Mouse (Mus musculus) CD4-positive naive resting alpha-beta T cell, adult 76 days (primary cell): ENCODE data around the gene Hint1. TPM values are rescaled to one million over a fixed set of nuclear protein-coding genes. Genes with fewer than 3 reads are reported as not detected.

Experiments used
- total RNA-seq: library from RNA; stranded (reverse); gene quantifications from one replicate; pipeline ENCODE4 v1.2.4, GENCODE M21; 2023

The Hint1 gene
- total RNA-seq: 126 TPM

DNA sequence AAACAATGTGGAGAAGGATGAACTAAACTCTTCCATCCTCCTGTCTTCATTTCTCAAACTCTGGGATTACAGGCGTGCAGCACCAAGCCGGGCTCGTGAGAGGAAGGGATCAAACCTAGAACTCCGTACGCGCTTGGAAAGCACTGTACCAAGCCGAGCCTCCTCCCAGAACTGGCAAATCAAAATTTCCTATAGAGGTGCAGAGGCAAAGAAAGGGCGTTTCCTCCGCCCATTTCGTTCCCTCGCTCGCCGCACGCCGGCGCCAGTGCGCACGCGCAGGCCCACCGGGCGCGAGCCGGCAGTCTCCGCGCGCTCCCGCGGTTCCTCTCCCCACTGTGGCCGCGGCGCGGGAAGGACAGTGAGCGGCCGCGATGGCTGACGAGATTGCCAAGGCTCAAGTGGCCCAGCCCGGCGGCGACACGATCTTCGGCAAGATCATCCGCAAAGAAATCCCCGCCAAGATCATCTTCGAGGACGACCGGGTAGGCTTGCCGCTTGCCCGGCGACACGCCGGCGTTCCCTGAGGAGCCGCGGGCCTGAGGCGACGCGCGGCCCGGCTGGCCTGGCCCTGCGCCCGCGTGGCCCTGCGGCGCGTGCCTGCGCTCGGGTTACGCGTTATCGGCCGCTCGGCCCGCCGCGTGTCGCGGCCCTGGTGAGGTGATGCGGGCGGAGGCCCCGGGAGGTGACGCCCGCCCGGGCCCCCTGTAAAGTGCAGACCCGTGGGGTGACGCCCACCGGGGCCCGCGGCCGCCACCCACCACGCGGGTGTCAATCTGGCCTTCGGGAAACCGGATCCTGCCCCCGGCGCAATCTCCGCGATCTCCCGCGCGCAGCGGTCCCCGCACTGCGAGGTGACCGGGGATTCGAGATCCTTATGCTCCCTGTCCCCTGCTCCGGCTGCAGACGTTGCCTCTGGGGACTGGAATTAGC, at the start of gene Hint1:
TSS of gene Hint1 (plus strand) at position 265 of the 930 bp plus-strand sequence.

DNA sequence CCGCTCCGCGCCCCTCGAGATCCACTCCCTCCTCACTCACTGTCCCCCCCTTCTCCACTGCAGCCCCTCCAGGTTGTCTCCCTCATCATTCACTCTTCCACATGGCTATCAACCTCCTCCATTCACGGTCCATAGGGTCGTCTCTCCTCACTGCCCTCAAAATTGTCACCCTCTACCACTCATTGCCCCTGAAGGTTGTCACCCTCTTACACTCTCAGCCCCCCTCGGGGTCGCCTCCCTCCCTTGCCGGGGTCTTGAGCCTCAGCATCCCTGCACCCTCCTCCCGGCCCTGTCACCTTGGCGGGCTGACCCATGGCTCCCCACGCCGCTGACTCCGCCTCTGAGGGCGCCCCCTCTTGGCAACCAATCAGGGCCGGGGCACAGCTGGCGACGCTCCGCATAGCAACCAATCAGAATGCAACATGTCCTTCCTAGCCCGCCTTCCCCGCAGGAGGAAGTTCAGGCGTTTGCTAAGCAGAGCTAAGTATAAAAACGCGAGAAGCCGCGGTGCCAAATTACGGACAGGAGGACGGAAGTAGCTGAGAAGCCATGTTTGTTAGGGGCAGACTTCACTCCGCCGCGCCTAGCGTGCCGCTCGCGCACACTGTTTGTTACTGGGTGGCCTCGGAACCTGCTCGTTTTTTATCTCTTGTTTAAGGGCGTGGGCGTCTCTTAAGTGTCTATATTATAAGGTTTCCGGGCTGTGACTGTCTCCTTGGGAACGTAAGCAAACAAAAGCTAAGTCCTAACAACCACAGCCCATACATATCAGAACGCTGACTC, 5.7 kb upstream of the Hint1 start, which contains the start of gene Lyrm7:
TSS of gene Lyrm7 (minus strand) at position 661 of the 783 bp plus-strand sequence.

DNA sequence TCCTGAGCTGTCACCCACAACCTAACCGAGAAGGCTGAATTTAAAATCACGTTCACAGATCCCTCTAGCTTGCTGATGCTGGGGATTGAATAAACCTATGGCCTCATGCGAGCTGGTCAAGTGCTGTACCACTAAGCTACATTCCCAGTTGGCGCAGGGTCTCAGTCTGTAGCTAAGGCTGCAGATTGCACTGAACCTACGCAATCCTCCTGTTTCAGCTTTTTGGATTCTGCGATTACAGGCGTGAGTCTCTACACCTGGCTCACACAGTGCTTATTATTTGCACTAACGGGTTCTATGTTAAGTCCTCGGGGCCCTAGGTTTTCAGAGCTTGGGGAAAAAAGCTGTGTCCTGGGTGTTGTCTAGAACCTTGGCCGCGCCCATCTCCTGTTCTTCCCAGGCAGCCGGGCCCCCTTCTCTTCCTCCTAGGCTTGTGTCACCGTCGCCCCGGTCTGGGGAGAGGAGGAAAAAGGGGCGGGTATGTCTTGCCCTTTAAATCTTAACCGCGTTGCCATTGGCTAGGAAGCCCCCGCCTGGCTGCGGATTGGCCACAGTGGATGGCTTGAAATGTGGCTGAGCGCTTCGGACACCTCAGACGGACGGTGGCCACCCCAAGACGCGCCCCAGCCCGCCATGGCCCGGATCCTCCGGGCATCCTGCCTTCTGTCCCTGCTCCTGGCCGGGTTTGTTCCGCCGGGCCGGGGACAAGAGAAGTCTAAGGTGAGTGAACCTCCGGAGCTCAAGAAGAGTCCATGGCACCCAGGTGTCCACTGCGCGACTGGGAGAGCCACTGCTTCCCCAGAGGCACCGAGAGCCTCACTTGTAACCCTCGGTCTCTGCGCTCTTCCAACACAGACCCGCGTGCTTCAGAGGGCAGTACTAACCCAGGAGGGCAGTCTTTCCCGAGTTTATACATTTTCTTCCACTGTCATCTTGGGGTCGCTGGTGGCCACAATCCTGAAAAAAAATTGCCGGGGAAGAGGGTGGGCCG, 36.4 kb downstream of the Hint1 start, which contains the start of gene Gpx3:
TSS of gene Gpx3 (plus strand) at position 121 of the 991 bp plus-strand sequence.

Other genes starting within 250 kb of the Hint1 start
- 135 TPM for gene Cdc42se2, start 78.7 kb upstream of the Hint1 start, total RNA-seq
- 5.8 TPM for gene Lyrm7, start 5.5 kb upstream of the Hint1 start, total RNA-seq
- gene Gpx3, start 36.1 kb downstream of the Hint1 start, total RNA-seq: 0.47 TPM
- gene Tnip1, start 96.5 kb downstream of the Hint1 start, total RNA-seq: 222 TPM
- gene Anxa6, start 167.1 kb downstream of the Hint1 start, total RNA-seq: 317 TPM
- 17.0 TPM for gene Ccdc69, start 211.7 kb downstream of the Hint1 start, total RNA-seq
- 56.1 TPM for gene Gm2a, start 231.7 kb downstream of the Hint1 start, total RNA-seq